In the genomic region with DNA sequence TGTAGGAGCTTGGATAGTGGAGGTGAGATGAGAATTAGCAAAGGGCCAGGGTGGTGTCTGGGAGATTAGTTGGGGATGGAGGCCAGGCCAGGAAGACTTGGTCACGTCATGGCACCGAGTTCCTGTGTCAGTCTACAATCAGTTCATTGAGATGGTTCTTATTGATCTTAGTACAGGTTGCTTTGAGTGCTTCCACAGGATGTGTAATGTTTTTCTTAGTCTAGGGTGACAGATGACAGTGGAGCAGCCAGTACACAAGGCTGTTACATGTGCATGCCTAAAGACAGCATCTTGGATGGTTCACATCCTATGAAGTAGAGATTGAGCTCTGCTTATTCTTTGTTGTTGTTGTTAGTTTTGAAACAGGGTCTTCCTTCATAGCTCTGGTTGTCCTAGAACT, we compare ENCODE assay signal across 25 mouse cellular contexts. TPM values are rescaled to one million over a fixed set of nuclear protein-coding genes. Genes with fewer than 3 reads are reported as not detected.
DNase-seq lines count a peak whose midpoint lies in the region; ATAC-seq and TF ChIP-seq lines count a peak whose summit lies in the region.
"Had no signal": no experiment of that assay in that cellular context is flagged by ENCODE, and none has a peak within 500 bp of the region (broad histone marks: within the 10 kb centered on the region; RNA-seq: fewer than 3 reads in every experiment).

No protein-coding gene starts in this region.

- intact Hi-C loops in left cerebral cortex, postnatal 10 days (cut with DNase I): no loop called here

- TF ChIP-seq EP300 in lung, postnatal 0 days (IDR thresholded peaks at IDR 0.05): no peak

- no peak for TF ChIP-seq CTCF in lung, postnatal 0 days (IDR thresholded peaks at IDR 0.05)

- no peaks in the 10 kb centered on the region for H3K27me3 ChIP-seq in lung, postnatal 0 days (replicated peaks; ENCODE audit: insufficient read depth, low read length)
- H3K27me3 ChIP-seq: embryonic facial prominence, embryonic 12.5 days; embryonic facial prominence, embryonic 15.5 days; heart, embryonic 13.5 days; hindbrain, embryonic 12.5 days; hindbrain, embryonic 15.5 days had no signal

- H3K4me1 ChIP-seq in lung, postnatal 0 days (ENCODE audit: insufficient read depth, low read depth, low read length): peaks cover 26% of the 10 kb centered on the region; the same call in 1 of the 2 replicates

- H3K27ac ChIP-seq in lung, postnatal 0 days (ENCODE audit: low read length): 0 out of 2 replicates have a peak overlapping the region, but pooled peaks have one; percentile 57
- H3K27ac ChIP-seq: embryonic facial prominence, embryonic 12.5 days; embryonic facial prominence, embryonic 15.5 days; heart, adult 2 months; heart, embryonic 10.5 days; heart, embryonic 13.5 days; hindbrain, embryonic 12.5 days; hindbrain, embryonic 15.5 days had no signal

- H3K36me3 ChIP-seq in lung, postnatal 0 days (ENCODE audit: insufficient read depth, low read length): 0 out of 2 replicates have a peak, but pooled peaks cover 7% of the 10 kb centered on the region

- no peak overlapping the region for H3K4me2 ChIP-seq in lung, postnatal 0 days (replicated peaks; ENCODE audit: low read depth, low read length)
- H3K4me2 ChIP-seq: embryonic facial prominence, embryonic 12.5 days; embryonic facial prominence, embryonic 15.5 days; heart, embryonic 13.5 days; hindbrain, embryonic 12.5 days; hindbrain, embryonic 15.5 days had no signal

- no peaks in the 10 kb centered on the region for H3K9me3 ChIP-seq in lung, postnatal 0 days (ENCODE audit: low read length)
- H3K9me3 ChIP-seq: embryonic facial prominence, embryonic 12.5 days; embryonic facial prominence, embryonic 15.5 days; heart, embryonic 10.5 days; heart, embryonic 13.5 days; hindbrain, embryonic 12.5 days; hindbrain, embryonic 15.5 days had no signal

- H3K9ac ChIP-seq in lung, postnatal 0 days (replicated peaks; ENCODE audit: low read depth): no peak overlapping the region
- H3K9ac ChIP-seq: embryonic facial prominence, embryonic 12.5 days; embryonic facial prominence, embryonic 15.5 days; forebrain, postnatal 0 days; heart, embryonic 13.5 days; hindbrain, embryonic 12.5 days; hindbrain, embryonic 15.5 days had no signal

- ATAC-seq in lung, postnatal 0 days: no peak
- ATAC-seq: forebrain, embryonic 14.5 days; forebrain, postnatal 0 days; intestine, postnatal 0 days had no signal

- DNase-seq in cerebellum, adult 11-12 months: peak; percentile 5
- no peak for DNase-seq in cerebellum, postnatal 4 days (ENCODE audit: low spot score in 2 of 2)
- no peak for DNase-seq in lung, postnatal 0 days (ENCODE audit: low spot score)
- no peak for DNase-seq in lung, postnatal 10 days
- DNase-seq in naive thymus-derived CD4-positive, alpha-beta T cell, adult 2 months (ENCODE audit: low read depth): peak; percentile 52
- no peak for DNase-seq in left cerebral cortex, postnatal 10 days (ENCODE audit: extremely low spot score in 1 of 2, low spot score in 2 of 2)
- DNase-seq: adrenal gland, postnatal 10 days; cerebellum, adult 11 months; cerebellum, adult 8-10 months; cerebellum, postnatal 10 days; cerebellum, postnatal 36 days; forebrain, postnatal 0 days; gastrocnemius, postnatal 25 days; heart, postnatal 14 days; heart, postnatal 4 days had no signal

- H3K4me3 ChIP-seq in lung, postnatal 0 days (ENCODE audit: low read depth, low read length): no peak overlapping the region
- H3K4me3 ChIP-seq: embryonic facial prominence, embryonic 12.5 days; embryonic facial prominence, embryonic 15.5 days; heart, adult 2 months; heart, embryonic 10.5 days; heart, embryonic 13.5 days; hindbrain, embryonic 12.5 days; hindbrain, embryonic 15.5 days had no signal

- WGBS in lung, postnatal 0 days: 74% methylated on average over 2 of the region's 2 CpGs

RNA-seq across cellular contexts. Expression of a gene that starts 12.0 kb away (rescaled TPM):
- polyA plus RNA-seq in lung, postnatal 0 days (2015; fragmentation: Nextera tagmentation; extraction: Ambion mirVana): 26.3 and 27.4 TPM in 2 replicates
- total RNA-seq in left cerebral cortex, postnatal 10 days (2021): 10 to 100 TPM; 60.8 to 66.7 TPM

RNA-seq across cellular contexts. Expression of a gene that starts 27.6 kb away (rescaled TPM):
- polyA plus RNA-seq in lung, postnatal 0 days (2015; fragmentation: Nextera tagmentation; extraction: Ambion mirVana): 1.2 and 1.3 TPM in 2 replicates
- 10 to 100 TPM; 22.6 to 29.8 TPM for total RNA-seq in left cerebral cortex, postnatal 10 days (2021)
- total RNA-seq: granulocyte monocyte progenitor cell, adult 5-6 weeks had no signal

RNA-seq across cellular contexts. Expression of a gene that starts 33.9 kb away (rescaled TPM):
- polyA plus RNA-seq in lung, postnatal 0 days (2015; fragmentation: Nextera tagmentation; extraction: Ambion mirVana): 65.3 and 66.8 TPM in 2 replicates
- total RNA-seq in left cerebral cortex, postnatal 10 days (2021): 100 to 1,000 TPM; 105 to 107 TPM

Comparison
In these comparisons a context has a peak if more than half of its experiments do, and no peak if none do; other contexts are left out.
1. DNase-seq: peak in cerebellum, adult 11-12 months (single experiment) and naive thymus-derived CD4-positive, alpha-beta T cell, adult 2 months (single experiment); none in cerebellum, postnatal 4 days (0 of 2), lung, postnatal 0 days (single experiment), lung, postnatal 10 days (single experiment) and left cerebral cortex, postnatal 10 days (0 of 2).